Mouse (Mus musculus) hindbrain, postnatal 0 days (tissue): Measurements from ENCODE around the gene Nr2c1. TPM values are rescaled to one million over a fixed set of nuclear protein-coding genes. Genes with fewer than 3 reads are reported as not detected.

Source experiments
- ATAC-seq: fragments of 200-750 bp; cut with Nextera tagmentation; 2 replicates; pipeline ENCODE4 v1.8.0; 2017; ENCODE audit warnings: mild to moderate bottlenecking, moderate TSS enrichment, moderate library complexity
- DNase-seq: peaks from one replicate; pipeline ENCODE4 v3.0.0-alpha.2; 2015; ENCODE audit warnings: low spot score
- H3K27ac ChIP-seq: fragments of 300-500 bp; sonication (generic); 2 replicates; pipeline ENCODE4 v1.5.1; 2014; ENCODE audit warnings: mild to moderate bottlenecking
- H3K27me3 ChIP-seq: fragments of 300-500 bp; sonication (generic); 2 replicates; pipeline ENCODE4 v1.6.1; 2014; ENCODE audit warnings: low read length, mixed read lengths; ENCODE audit not compliant: insufficient read depth
- H3K36me3 ChIP-seq: fragments of 300-500 bp; sonication (generic); 2 replicates; pipeline ENCODE4 v1.6.1; 2014; ENCODE audit warnings: low read length, mixed read lengths; ENCODE audit not compliant: insufficient read depth
- H3K4me1 ChIP-seq: fragments of 300-500 bp; sonication (generic); 2 replicates; pipeline ENCODE4 v1.6.1; 2014; ENCODE audit warnings: antibody characterized with exemption, low read length, mixed read lengths; ENCODE audit not compliant: insufficient read depth
- H3K4me2 ChIP-seq: fragments of 300-500 bp; sonication (generic); 2 replicates; pipeline ENCODE4 v1.6.1; 2014; ENCODE audit warnings: low read depth, mild to moderate bottlenecking, low read length, moderate library complexity, mixed read lengths
- H3K4me3 ChIP-seq: fragments of 300-500 bp; sonication (generic); 2 replicates; pipeline ENCODE4 v1.5.1; 2014; ENCODE audit warnings: low read length
- H3K9ac ChIP-seq: fragments of 300-500 bp; sonication (generic); replicated peaks from 2 replicates; pipeline ENCODE4 v1.6.1; 2014; ENCODE audit warnings: mild to moderate bottlenecking, low read length, moderate library complexity, mixed read lengths
- H3K9me3 ChIP-seq: fragments of 300-500 bp; sonication (generic); 2 replicates; pipeline ENCODE4 v1.6.1; 2016; ENCODE audit warnings: low read length, mixed read lengths
- CTCF ChIP-seq: IDR thresholded peaks from 2 replicates; pipeline ENCODE4 v1.5.1; 2016; ENCODE audit warnings: antibody characterized with exemption, control low read depth, low read depth
- WGBS: fragments of 180-500 bp; shearing (Covaris S2); extraction: QIAGEN DNeasy Blood & Tissue Kit; methylation state at CpG from one replicate; pipeline ENCODE4 v1.1.7; 2014; 5-methylcytosine and 5-hydroxymethylcytosine counted together
- polyA plus RNA-seq: library from polyadenylated mRNA; unstranded; fragments of >200 nt; fragmentation: Nextera tagmentation; extraction: Ambion mirVana; gene quantifications from 2 replicates; pipeline ENCODE4 v1.2.1, GENCODE M21; 2015
- total RNA-seq: library from RNA; depleted of rRNA; stranded (reverse); fragments of >200 nt; gene quantifications from 2 replicates; pipeline ENCODE4 v1.2.3, GENCODE M21; 2014

Nr2c1 gene
- total and polyA plus RNA-seq, 2 experiments from 2014 or later = 3.5 to 8.5 TPM

DNA sequence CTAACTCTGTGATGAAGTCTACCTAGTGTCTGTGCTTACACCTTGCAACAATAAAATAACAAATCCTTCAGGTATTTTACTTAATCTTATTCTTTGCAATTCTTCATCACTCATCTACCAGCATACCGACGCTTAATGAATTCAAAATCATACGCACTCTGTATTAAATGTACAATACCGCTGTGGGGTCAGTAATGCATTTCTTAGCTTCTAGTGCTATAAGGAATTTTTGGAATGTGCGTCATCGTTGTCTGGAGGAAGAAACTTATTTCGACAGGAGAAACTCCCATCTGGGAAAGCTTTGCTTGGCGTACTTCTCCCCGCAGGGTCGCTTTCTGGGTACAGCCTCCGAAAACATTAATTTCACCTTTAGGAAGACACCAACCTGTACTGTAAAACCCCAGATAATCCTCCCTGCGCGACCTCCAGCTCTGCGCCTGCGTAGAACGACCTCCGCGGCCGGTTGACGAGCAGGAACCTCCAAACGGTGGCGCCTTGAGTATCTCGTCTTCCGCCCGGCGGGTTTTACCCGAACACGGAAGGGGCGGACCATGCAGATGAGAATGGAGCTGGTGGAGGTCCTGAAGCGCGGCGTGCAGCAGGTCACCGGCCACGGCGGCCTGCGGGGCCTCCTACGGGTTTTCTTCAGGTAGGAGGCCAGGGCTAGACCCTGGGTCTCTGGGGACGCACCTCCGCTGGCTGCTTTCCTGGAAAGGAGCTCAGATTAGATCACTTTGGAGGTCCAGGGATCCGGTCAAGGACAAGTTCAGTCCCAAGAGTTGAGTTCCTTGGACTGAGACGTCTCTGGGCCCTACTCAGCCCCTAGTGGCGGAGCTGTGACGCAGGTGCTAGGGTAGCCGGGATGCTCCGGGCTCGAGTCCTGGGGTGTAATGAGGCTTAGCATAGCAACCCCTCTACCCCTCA lies 50.9 kb downstream of the Nr2c1 start, which contains the start of gene Ndufa12:
TSS of gene Ndufa12 (plus strand) at position 239 of the 924 bp plus-strand sequence.
- H3K9me3 ChIP-seq = no peaks in the 10 kb centered on the region
- H3K4me3 ChIP-seq = peak within 1 kb of the TSS; percentile 72
- peak; percentile 97 for DNase-seq
- peak within 1 kb of the TSS; percentile 76 for H3K27ac ChIP-seq
- WGBS = under 1% methylated on average over 46 of the region's 46 CpGs
- peaks cover 19% of the 10 kb centered on the region for H3K36me3 ChIP-seq
- peak; percentile 97 for ATAC-seq
- H3K27me3 ChIP-seq = no peaks in the 10 kb centered on the region
- H3K4me1 ChIP-seq = no peaks in the 10 kb centered on the region
- H3K9ac ChIP-seq = peak within 1 kb of the TSS; percentile 60
- peak within 1 kb of the TSS; percentile 66 for H3K4me2 ChIP-seq
- peak; percentile 66 for TF ChIP-seq CTCF

- no peak overlapping the region for H3K27ac ChIP-seq
- ATAC-seq (no peak), DNase-seq (no peak)
- 83% methylated on average over 4 of the region's 4 CpGs for WGBS
- no peak for TF ChIP-seq CTCF
- no peaks in the 10 kb centered on the region for H3K4me1 ChIP-seq
- no peaks in the 10 kb centered on the region for H3K9me3 ChIP-seq
- H3K4me2 ChIP-seq = no peak overlapping the region
- H3K27me3 ChIP-seq = no peaks in the 10 kb centered on the region
- peaks cover 50% of the 10 kb centered on the region for H3K36me3 ChIP-seq
- no peak overlapping the region for H3K4me3 ChIP-seq
- H3K9ac ChIP-seq = no peak overlapping the region
Measured at GRCm38 (mm10) chr10:94204973-94205372, 57.1 kb downstream of the Nr2c1 start.

DNA sequence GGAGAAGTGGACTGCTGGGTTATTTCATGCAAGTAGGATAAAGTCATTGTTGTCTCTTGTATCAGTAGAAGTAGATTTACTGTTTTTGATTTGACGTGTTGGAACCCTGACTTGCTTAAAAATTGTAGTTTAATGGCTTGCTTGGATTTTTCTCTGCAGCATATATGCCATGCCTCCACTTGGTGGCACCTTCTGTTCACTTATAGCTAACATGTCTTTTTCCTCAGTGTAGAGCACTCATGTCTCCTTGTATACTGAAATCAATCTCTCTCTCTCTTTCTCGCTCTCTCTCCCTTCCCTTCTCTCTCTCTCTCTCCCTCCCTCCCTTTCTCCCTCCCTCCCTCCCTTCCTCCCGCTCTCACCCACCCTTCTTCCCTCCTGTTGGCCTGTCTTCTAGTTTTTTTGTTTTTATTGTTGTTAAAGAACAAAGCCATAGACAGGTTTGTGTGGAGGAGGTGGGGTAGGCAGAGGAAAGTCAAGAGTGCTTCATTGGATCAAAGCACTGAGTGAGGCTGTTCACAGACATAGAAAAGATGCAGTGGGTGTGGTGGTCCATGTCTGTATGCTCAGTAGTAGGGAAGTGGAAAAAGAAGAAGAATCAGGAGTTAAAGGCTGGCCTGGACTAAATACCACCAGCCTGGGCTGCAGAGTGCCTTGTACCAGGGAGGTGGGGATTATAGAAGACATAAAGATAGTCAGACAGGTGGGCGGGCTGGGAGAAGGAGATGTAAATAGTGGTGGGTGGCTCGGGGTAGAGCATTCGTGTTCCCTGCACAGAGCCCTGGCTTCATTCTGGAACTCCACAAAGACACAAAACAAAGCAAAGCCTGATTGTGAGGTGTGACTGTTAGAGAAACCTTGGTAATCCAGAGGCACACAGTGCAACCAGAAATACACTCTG lies 63.1 kb downstream of the Nr2c1 start:
- 48% methylated on average over 6 of the region's 6 CpGs for WGBS
- peak; percentile 84 for TF ChIP-seq CTCF
- DNase-seq = peak; percentile 83
- H3K9ac ChIP-seq = no peak overlapping the region
- H3K4me2 ChIP-seq = no peak overlapping the region
- peaks cover 27% of the 10 kb centered on the region for H3K36me3 ChIP-seq
- peak; percentile 88 for ATAC-seq
- no peak overlapping the region for H3K4me3 ChIP-seq
- no peaks in the 10 kb centered on the region for H3K4me1 ChIP-seq
- no peak overlapping the region for H3K27ac ChIP-seq
- no peaks in the 10 kb centered on the region for H3K27me3 ChIP-seq
- H3K9me3 ChIP-seq = no peaks in the 10 kb centered on the region

GRCm38 (mm10) chr10:94211725-94212124 lies 63.9 kb downstream of the Nr2c1 start:
- TF ChIP-seq CTCF = no peak
- Histone ChIP-seq H3K4me2 (no peak overlapping the region), H3K4me3 (no peak overlapping the region), H3K9ac (no peak overlapping the region), H3K27me3 (no peaks in the 10 kb centered on the region), H3K9me3 (no peaks in the 10 kb centered on the region), H3K4me1 (no peaks in the 10 kb centered on the region), H3K27ac (no peak overlapping the region), H3K36me3 (peaks cover 20% of the 10 kb centered on the region)
- no peak for ATAC-seq
- 62% methylated on average over 2 of the region's 2 CpGs for WGBS
- DNase-seq = no peak

GRCm38 (mm10) chr10:94225026-94225750 lies 77.4 kb downstream of the Nr2c1 start:
- no peaks in the 10 kb centered on the region for H3K4me1 ChIP-seq
- no peak overlapping the region for H3K4me3 ChIP-seq
- no peaks in the 10 kb centered on the region for H3K36me3 ChIP-seq
- H3K4me2 ChIP-seq = no peak overlapping the region
- 83% methylated on average over 6 of the region's 6 CpGs for WGBS
- H3K9me3 ChIP-seq = no peaks in the 10 kb centered on the region
- no peak overlapping the region for H3K9ac ChIP-seq
- DNase-seq (peak; percentile 34), ATAC-seq (no peak)
- peak; percentile 59 for TF ChIP-seq CTCF
- H3K27me3 ChIP-seq = no peaks in the 10 kb centered on the region
- no peak overlapping the region for H3K27ac ChIP-seq
